Mouse (Mus musculus): ENCODE measurements around the gene Stk38. TPM values are rescaled to one million over a fixed set of nuclear protein-coding genes. Genes with fewer than 3 reads are reported as not detected.
A peak's percentile ranks its signal among the peaks of the same experiment; 100 is the strongest.

The Stk38 gene
- polyA plus RNA-seq, 1 experiment from 2014 or later: 118 TPM

- Histone ChIP-seq H3K9ac (ENCODE audit: low read length) (no peak overlapping the region), H3K4me1 (ENCODE audit: control insufficient read depth, insufficient read depth, low read length) (peaks cover 6% of the 10 kb centered on the region), H3K9me3 (replicated peaks; ENCODE audit: control insufficient read depth, low read length) (no peaks in the 10 kb centered on the region), H3K27ac (ENCODE audit: low read length) (no peak overlapping the region), H3K27me3 (ENCODE audit: control insufficient read depth, insufficient read depth, low read length) (no peaks in the 10 kb centered on the region), H3K4me2 (ENCODE audit: low read depth, low read length) (no peak overlapping the region), H3K4me3 (replicated peaks; ENCODE audit: low read length) (no peak overlapping the region), H3K36me3 (ENCODE audit: control insufficient read depth, insufficient read depth, low read length) (no peaks in the 10 kb centered on the region)
- ATAC-seq (ENCODE audit: insufficient read depth, low FRiP score): no peak
- 56% methylated on average over 7 of the region's 7 CpGs for WGBS
Measured at GRCm38 (mm10) chr17:29019391-29019790, 11.6 kb upstream of the Stk38 start.

- Histone ChIP-seq H3K27me3 (ENCODE audit: control insufficient read depth, insufficient read depth, low read length) (no peaks in the 10 kb centered on the region), H3K4me3 (replicated peaks; ENCODE audit: low read length) (no peak overlapping the region), H3K9ac (ENCODE audit: low read length) (no peak overlapping the region), H3K9me3 (replicated peaks; ENCODE audit: control insufficient read depth, low read length) (no peaks in the 10 kb centered on the region), H3K27ac (ENCODE audit: low read length) (no peak overlapping the region), H3K4me2 (ENCODE audit: low read depth, low read length) (no peak overlapping the region), H3K4me1 (ENCODE audit: control insufficient read depth, insufficient read depth, low read length) (peaks cover 5% of the 10 kb centered on the region; the same call in 1 of the 2 replicates), H3K36me3 (ENCODE audit: control insufficient read depth, insufficient read depth, low read length) (no peaks in the 10 kb centered on the region)
- ATAC-seq (ENCODE audit: insufficient read depth, low FRiP score): peak; percentile 37; the same call in 1 of the 2 replicates
- 53% methylated on average over 11 of the region's 11 CpGs for WGBS
Measured at GRCm38 (mm10) chr17:29018292-29018984, 10.6 kb upstream of the Stk38 start.

- Histone ChIP-seq H3K27ac (ENCODE audit: low read length) (peak overlapping the region; percentile 69), H3K36me3 (ENCODE audit: control insufficient read depth, insufficient read depth, low read length) (no peaks in the 10 kb centered on the region), H3K27me3 (ENCODE audit: control insufficient read depth, insufficient read depth, low read length) (no peaks in the 10 kb centered on the region), H3K9ac (ENCODE audit: low read length) (no peak overlapping the region), H3K9me3 (replicated peaks; ENCODE audit: control insufficient read depth, low read length) (no peaks in the 10 kb centered on the region), H3K4me1 (ENCODE audit: control insufficient read depth, insufficient read depth, low read length) (peaks cover 5% of the 10 kb centered on the region; the same call in 1 of the 2 replicates), H3K4me3 (replicated peaks; ENCODE audit: low read length) (no peak overlapping the region), H3K4me2 (ENCODE audit: low read depth, low read length) (no peak overlapping the region)
- ATAC-seq (ENCODE audit: insufficient read depth, low FRiP score): peak; percentile 48; the same call in 1 of the 2 replicates
- 66% methylated on average over 4 of the region's 4 CpGs for WGBS
Measured at GRCm38 (mm10) chr17:29016705-29017104, 8.9 kb upstream of the Stk38 start.

- Histone ChIP-seq H3K4me2 (ENCODE audit: low read depth, low read length) (no peak overlapping the region), H3K36me3 (ENCODE audit: control insufficient read depth, insufficient read depth, low read length) (no peaks in the 10 kb centered on the region), H3K27me3 (ENCODE audit: control insufficient read depth, insufficient read depth, low read length) (no peaks in the 10 kb centered on the region), H3K27ac (ENCODE audit: low read length) (no peak overlapping the region), H3K9ac (ENCODE audit: low read length) (no peak overlapping the region), H3K4me1 (ENCODE audit: control insufficient read depth, insufficient read depth, low read length) (peaks cover 5% of the 10 kb centered on the region; the same call in 1 of the 2 replicates), H3K4me3 (replicated peaks; ENCODE audit: low read length) (no peak overlapping the region), H3K9me3 (replicated peaks; ENCODE audit: control insufficient read depth, low read length) (no peaks in the 10 kb centered on the region)
- no peak for ATAC-seq (ENCODE audit: insufficient read depth, low FRiP score)
- WGBS: 28% methylated on average over 2 of the region's 2 CpGs
Measured at GRCm38 (mm10) chr17:29015638-29016037, 7.8 kb upstream of the Stk38 start.

GRCm38 (mm10) chr17:29014235-29014634, 6.4 kb upstream of the Stk38 start:
- Histone ChIP-seq H3K4me3 (replicated peaks; ENCODE audit: low read length) (no peak overlapping the region), H3K9ac (ENCODE audit: low read length) (no peak overlapping the region), H3K27me3 (ENCODE audit: control insufficient read depth, insufficient read depth, low read length) (no peaks in the 10 kb centered on the region), H3K9me3 (replicated peaks; ENCODE audit: control insufficient read depth, low read length) (no peaks in the 10 kb centered on the region), H3K4me1 (ENCODE audit: control insufficient read depth, insufficient read depth, low read length) (peaks cover 5% of the 10 kb centered on the region; the same call in 1 of the 2 replicates), H3K4me2 (ENCODE audit: low read depth, low read length) (no peak overlapping the region), H3K27ac (ENCODE audit: low read length) (peak overlapping the region; percentile 42), H3K36me3 (ENCODE audit: control insufficient read depth, insufficient read depth, low read length) (no peaks in the 10 kb centered on the region)
- ATAC-seq (ENCODE audit: insufficient read depth, low FRiP score): no peak; the same call in 1 of the 2 replicates

GRCm38 (mm10) chr17:29009181-29009580, 1.4 kb upstream of the Stk38 start:
- H3K9me3 ChIP-seq (replicated peaks; ENCODE audit: control insufficient read depth, low read length): no peaks in the 10 kb centered on the region
- no peaks in the 10 kb centered on the region for H3K27me3 ChIP-seq (ENCODE audit: control insufficient read depth, insufficient read depth, low read length)
- peaks cover 15% of the 10 kb centered on the region for H3K4me1 ChIP-seq (ENCODE audit: control insufficient read depth, insufficient read depth, low read length)
- H3K27ac ChIP-seq (ENCODE audit: low read length): no peak overlapping the region
- H3K4me3 ChIP-seq (replicated peaks; ENCODE audit: low read length): no peak overlapping the region
- ATAC-seq (ENCODE audit: insufficient read depth, low FRiP score): no peak
- no peak overlapping the region for H3K9ac ChIP-seq (ENCODE audit: low read length)
- no peaks in the 10 kb centered on the region for H3K36me3 ChIP-seq (ENCODE audit: control insufficient read depth, insufficient read depth, low read length)
- 83% methylated on average over 4 of the region's 4 CpGs for WGBS
- H3K4me2 ChIP-seq (ENCODE audit: low read depth, low read length): no peak overlapping the region

GRCm38 (mm10) chr17:29008326-29008650, 493 bp upstream of the Stk38 start:
- 15% methylated on average over 8 of the region's 8 CpGs for WGBS
- H3K9me3 ChIP-seq (replicated peaks; ENCODE audit: control insufficient read depth, low read length): no peaks in the 10 kb centered on the region
- H3K27ac ChIP-seq (ENCODE audit: low read length): peak overlapping the region; percentile 96
- no peaks in the 10 kb centered on the region for H3K36me3 ChIP-seq (ENCODE audit: control insufficient read depth, insufficient read depth, low read length)
- peak overlapping the region; percentile 59 for H3K4me2 ChIP-seq (ENCODE audit: low read depth, low read length)
- no peaks in the 10 kb centered on the region for H3K27me3 ChIP-seq (ENCODE audit: control insufficient read depth, insufficient read depth, low read length)
- ATAC-seq (ENCODE audit: insufficient read depth, low FRiP score): no peak
- peak overlapping the region; percentile 94 for H3K9ac ChIP-seq (ENCODE audit: low read length)
- H3K4me3 ChIP-seq (replicated peaks; ENCODE audit: low read length): peak overlapping the region; percentile 94
- peaks cover 15% of the 10 kb centered on the region for H3K4me1 ChIP-seq (ENCODE audit: control insufficient read depth, insufficient read depth, low read length)

GRCm38 (mm10) chr17:29007243-29007640, 553 bp downstream of the Stk38 start:
- peaks cover 15% of the 10 kb centered on the region for H3K4me1 ChIP-seq (ENCODE audit: control insufficient read depth, insufficient read depth, low read length)
- H3K4me2 ChIP-seq (ENCODE audit: low read depth, low read length): peak overlapping the region; percentile 59
- ATAC-seq (ENCODE audit: insufficient read depth, low FRiP score): peak; percentile 19; the same call in 1 of the 2 replicates
- H3K27me3 ChIP-seq (ENCODE audit: control insufficient read depth, insufficient read depth, low read length): no peaks in the 10 kb centered on the region
- under 1% methylated on average over 19 of the region's 19 CpGs for WGBS
- peak overlapping the region; percentile 94 for H3K9ac ChIP-seq (ENCODE audit: low read length)
- H3K36me3 ChIP-seq (ENCODE audit: control insufficient read depth, insufficient read depth, low read length): no peaks in the 10 kb centered on the region
- H3K4me3 ChIP-seq (replicated peaks; ENCODE audit: low read length): peak overlapping the region; percentile 94
- peak overlapping the region; percentile 96 for H3K27ac ChIP-seq (ENCODE audit: low read length)
- H3K9me3 ChIP-seq (replicated peaks; ENCODE audit: control insufficient read depth, low read length): no peaks in the 10 kb centered on the region

GRCm38 (mm10) chr17:29006812-29007211, 983 bp downstream of the Stk38 start:
- WGBS: 5% methylated on average over 7 of the region's 7 CpGs

More at GRCm38 (mm10) chr17:29006812-29007211, 983 bp downstream of the Stk38 start:
- Histone ChIP-seq H3K9ac (ENCODE audit: low read length) (peak overlapping the region; percentile 94), H3K4me3 (replicated peaks; ENCODE audit: low read length) (peak overlapping the region; percentile 94), H3K36me3 (ENCODE audit: control insufficient read depth, insufficient read depth, low read length) (no peaks in the 10 kb centered on the region), H3K27me3 (ENCODE audit: control insufficient read depth, insufficient read depth, low read length) (no peaks in the 10 kb centered on the region), H3K27ac (ENCODE audit: low read length) (peak overlapping the region; percentile 96; the same call in 1 of the 2 replicates), H3K4me2 (ENCODE audit: low read depth, low read length) (peak overlapping the region; percentile 59), H3K9me3 (replicated peaks; ENCODE audit: control insufficient read depth, low read length) (no peaks in the 10 kb centered on the region), H3K4me1 (ENCODE audit: control insufficient read depth, insufficient read depth, low read length) (peaks cover 15% of the 10 kb centered on the region)
- ATAC-seq (ENCODE audit: insufficient read depth, low FRiP score): no peak

All from stomach, embryonic 16.5 days (tissue).